Mouse (Mus musculus): ENCODE data around the gene Eya2. TPM values are rescaled to one million over a fixed set of nuclear protein-coding genes. Genes with fewer than 3 reads are reported as not detected.

The Eya2 gene
- polyA plus RNA-seq, 1 experiment from 2014 or later, result 0.07 TPM

- 64% methylated on average over 2 of the region's 2 CpGs for WGBS (ENCODE audit: insufficient replicate concordance)
- no peak overlapping the region for H3K4me2 ChIP-seq
- H3K27ac ChIP-seq, result no peak overlapping the region
- H3K4me3 ChIP-seq, result no peak overlapping the region
- no peaks in the 10 kb centered on the region for H3K9me3 ChIP-seq (replicated peaks)
- ATAC-seq, result no peak
- no peaks in the 10 kb centered on the region for H3K4me1 ChIP-seq
- H3K27me3 ChIP-seq (replicated peaks), result 0 out of 2 replicates have a peak, but pooled peaks cover 4% of the 10 kb centered on the region
- no peaks in the 10 kb centered on the region for H3K36me3 ChIP-seq
- H3K9ac ChIP-seq, result no peak overlapping the region
Measured at GRCm38 (mm10) chr2:165736297-165736696, 141.5 kb downstream of the Eya2 start.

GRCm38 (mm10) chr2:165740381-165740780 lies 145.5 kb downstream of the Eya2 start:
- Histone ChIP-seq H3K36me3 (no peaks in the 10 kb centered on the region), H3K4me3 (no peak overlapping the region), H3K9me3 (replicated peaks) (no peaks in the 10 kb centered on the region), H3K4me2 (no peak overlapping the region), H3K27me3 (replicated peaks) (peaks cover 9% of the 10 kb centered on the region; the same call in 1 of the 2 replicates), H3K4me1 (no peaks in the 10 kb centered on the region), H3K27ac (no peak overlapping the region), H3K9ac (no peak overlapping the region)
- WGBS (ENCODE audit: insufficient replicate concordance), result 55% methylated on average over 4 of the region's 5 CpGs
- no peak for ATAC-seq

- WGBS (ENCODE audit: insufficient replicate concordance), result 36% methylated on average over 9 of the region's 9 CpGs
- no peaks in the 10 kb centered on the region for H3K9me3 ChIP-seq (replicated peaks)
- no peaks in the 10 kb centered on the region for H3K4me1 ChIP-seq
- H3K27me3 ChIP-seq (replicated peaks), result peaks cover 9% of the 10 kb centered on the region
- no peaks in the 10 kb centered on the region for H3K36me3 ChIP-seq
- no peak overlapping the region for H3K4me3 ChIP-seq
- H3K9ac ChIP-seq, result no peak overlapping the region
- no peak for ATAC-seq
- no peak overlapping the region for H3K4me2 ChIP-seq
- no peak overlapping the region for H3K27ac ChIP-seq
Measured at GRCm38 (mm10) chr2:165740982-165741381, 146.2 kb downstream of the Eya2 start.

GRCm38 (mm10) chr2:165741526-165742050 lies 146.8 kb downstream of the Eya2 start:
- no peak overlapping the region for H3K4me2 ChIP-seq
- no peaks in the 10 kb centered on the region for H3K36me3 ChIP-seq
- H3K27me3 ChIP-seq (replicated peaks), result peaks cover 9% of the 10 kb centered on the region
- H3K4me1 ChIP-seq, result no peaks in the 10 kb centered on the region
- no peak overlapping the region for H3K4me3 ChIP-seq
- H3K27ac ChIP-seq, result no peak overlapping the region
- ATAC-seq, result no peak
- no peak overlapping the region for H3K9ac ChIP-seq
- WGBS (ENCODE audit: insufficient replicate concordance), result 50% methylated on average over 11 of the region's 11 CpGs
- H3K9me3 ChIP-seq (replicated peaks), result no peaks in the 10 kb centered on the region

DNA sequence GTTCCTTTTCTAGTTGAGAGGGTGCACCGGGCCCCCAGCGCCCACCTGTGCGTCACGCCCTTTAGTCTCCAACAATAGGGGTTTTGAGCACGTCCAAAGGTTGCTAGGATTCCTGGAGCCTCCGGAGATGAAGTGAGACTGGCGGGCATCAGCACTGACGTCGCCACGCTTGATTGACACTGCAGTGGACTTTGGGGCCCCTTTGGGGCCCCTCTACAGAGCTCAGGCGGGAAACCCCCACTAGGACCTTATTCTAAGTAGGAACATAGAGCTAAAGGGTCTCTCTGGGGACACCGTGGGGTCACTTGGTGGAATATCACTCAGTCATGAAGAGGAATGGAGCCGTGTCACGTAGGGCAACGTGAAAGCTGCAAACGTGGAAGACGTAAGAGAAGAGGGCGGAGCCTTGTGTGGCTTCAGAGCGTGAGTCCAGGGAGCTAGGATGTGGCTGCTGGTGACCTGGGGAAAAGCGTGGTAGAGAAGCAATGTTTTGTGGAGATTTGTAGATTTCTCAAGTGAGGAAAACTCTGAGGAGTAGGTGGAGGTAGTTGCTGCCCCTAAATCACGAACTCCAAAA lies 147.5 kb downstream of the Eya2 start:
- no peak overlapping the region for H3K27ac ChIP-seq
- no peaks in the 10 kb centered on the region for H3K4me1 ChIP-seq
- H3K27me3 ChIP-seq (replicated peaks), result peaks cover 9% of the 10 kb centered on the region
- H3K4me2 ChIP-seq, result no peak overlapping the region
- no peaks in the 10 kb centered on the region for H3K36me3 ChIP-seq
- no peak overlapping the region for H3K4me3 ChIP-seq
- no peak for ATAC-seq
- no peak overlapping the region for H3K9ac ChIP-seq
- H3K9me3 ChIP-seq (replicated peaks), result no peaks in the 10 kb centered on the region
- 26% methylated on average over 21 of the region's 21 CpGs for WGBS (ENCODE audit: insufficient replicate concordance)

DNA sequence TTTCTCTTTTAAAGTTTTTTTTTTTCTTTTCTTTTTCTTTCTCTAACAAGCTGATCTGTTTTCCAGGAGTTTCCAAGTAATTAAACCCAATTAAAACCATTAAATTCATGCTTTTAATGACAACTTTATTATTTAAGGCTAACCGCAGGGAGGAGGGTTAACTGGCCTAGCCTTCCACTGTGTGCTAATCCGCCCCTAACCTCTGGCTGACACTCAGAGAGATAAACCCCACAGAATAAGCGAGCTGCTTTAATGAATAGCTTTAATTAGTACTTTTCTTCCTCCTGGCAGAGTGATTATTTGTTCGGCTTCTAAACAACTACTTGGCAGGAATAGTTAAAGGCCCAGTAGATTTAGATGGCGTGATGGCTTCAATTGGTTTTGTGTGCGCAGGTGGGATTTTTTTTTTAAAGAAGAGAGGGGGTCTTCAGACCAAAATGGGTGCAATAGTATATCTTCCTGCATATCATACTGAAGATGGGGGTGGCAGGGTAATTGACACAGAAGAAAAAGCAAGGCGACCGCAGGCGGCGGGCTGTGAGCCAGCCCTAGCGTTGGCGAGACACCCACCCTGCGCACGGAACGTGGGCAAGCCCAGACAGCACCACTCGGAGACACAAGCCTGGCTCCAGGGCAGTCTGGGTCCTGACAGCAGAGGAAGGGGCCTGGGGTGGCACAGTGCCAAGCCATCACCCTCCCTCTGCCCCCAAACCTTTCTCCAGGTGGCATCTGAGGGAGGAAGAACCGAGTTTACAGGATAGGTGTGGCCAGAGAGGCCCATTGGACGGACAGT lies 150.7 kb downstream of the Eya2 start:
- Histone ChIP-seq H3K36me3 (no peaks in the 10 kb centered on the region), H3K4me2 (no peak overlapping the region), H3K4me3 (no peak overlapping the region), H3K9me3 (replicated peaks) (no peaks in the 10 kb centered on the region), H3K27ac (no peak overlapping the region), H3K9ac (no peak overlapping the region), H3K27me3 (replicated peaks) (peaks cover 24% of the 10 kb centered on the region), H3K4me1 (no peaks in the 10 kb centered on the region; the same call in 1 of the 2 replicates)
- 71% methylated on average over 18 of the region's 18 CpGs for WGBS (ENCODE audit: insufficient replicate concordance)
- no peak for ATAC-seq

DNA sequence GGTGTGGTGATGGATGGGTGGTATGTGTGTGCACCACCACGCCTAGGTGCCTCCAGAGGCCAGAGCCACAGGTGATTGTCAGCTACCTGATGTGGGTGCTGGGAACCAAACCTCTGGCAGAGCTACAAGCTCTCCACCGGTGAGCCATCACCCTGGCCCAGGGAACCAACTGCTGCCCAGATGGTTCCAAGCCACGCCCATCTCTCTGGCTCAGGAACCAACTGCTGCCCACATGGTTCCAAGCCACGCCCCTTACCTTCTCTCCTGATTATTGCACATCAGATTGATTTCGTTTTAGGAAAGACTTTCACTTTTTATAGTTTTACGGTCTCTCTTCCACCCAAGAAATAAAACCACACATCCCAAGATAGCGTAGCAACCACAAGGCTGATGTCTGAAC lies 153.1 kb downstream of the Eya2 start:
- H3K9ac ChIP-seq, result no peak overlapping the region
- H3K27ac ChIP-seq, result no peak overlapping the region
- ATAC-seq, result no peak
- peaks cover 15% of the 10 kb centered on the region for H3K27me3 ChIP-seq (replicated peaks)
- 50% methylated on average over 7 of the region's 7 CpGs for WGBS (ENCODE audit: insufficient replicate concordance)
- H3K9me3 ChIP-seq (replicated peaks), result no peaks in the 10 kb centered on the region
- no peaks in the 10 kb centered on the region for H3K36me3 ChIP-seq
- peaks cover 5% of the 10 kb centered on the region; the same call in 1 of the 2 replicates for H3K4me1 ChIP-seq
- no peak overlapping the region for H3K4me3 ChIP-seq
- no peak overlapping the region for H3K4me2 ChIP-seq

GRCm38 (mm10) chr2:165748426-165748825 lies 153.6 kb downstream of the Eya2 start:
- no peak overlapping the region for H3K27ac ChIP-seq
- no peak overlapping the region for H3K4me3 ChIP-seq
- WGBS (ENCODE audit: insufficient replicate concordance), result 21% methylated on average over 11 of the region's 11 CpGs
- no peak overlapping the region for H3K4me2 ChIP-seq
- no peak overlapping the region for H3K9ac ChIP-seq
- H3K27me3 ChIP-seq (replicated peaks), result peaks cover 15% of the 10 kb centered on the region
- H3K4me1 ChIP-seq, result peaks cover 6% of the 10 kb centered on the region; the same call in 1 of the 2 replicates
- ATAC-seq, result no peak
- no peaks in the 10 kb centered on the region for H3K36me3 ChIP-seq
- no peaks in the 10 kb centered on the region for H3K9me3 ChIP-seq (replicated peaks)

GRCm38 (mm10) chr2:165751068-165751467 lies 156.2 kb downstream of the Eya2 start:
- H3K4me2 ChIP-seq, result no peak overlapping the region
- no peak overlapping the region for H3K27ac ChIP-seq
- no peak overlapping the region for H3K9ac ChIP-seq
- H3K36me3 ChIP-seq, result no peaks in the 10 kb centered on the region
- no peaks in the 10 kb centered on the region for H3K9me3 ChIP-seq (replicated peaks)
- no peak for ATAC-seq
- H3K27me3 ChIP-seq (replicated peaks), result peaks cover 15% of the 10 kb centered on the region
- 30% methylated on average over 7 of the region's 7 CpGs for WGBS (ENCODE audit: insufficient replicate concordance)
- H3K4me1 ChIP-seq, result peaks cover 6% of the 10 kb centered on the region; the same call in 1 of the 2 replicates
- no peak overlapping the region for H3K4me3 ChIP-seq

DNA sequence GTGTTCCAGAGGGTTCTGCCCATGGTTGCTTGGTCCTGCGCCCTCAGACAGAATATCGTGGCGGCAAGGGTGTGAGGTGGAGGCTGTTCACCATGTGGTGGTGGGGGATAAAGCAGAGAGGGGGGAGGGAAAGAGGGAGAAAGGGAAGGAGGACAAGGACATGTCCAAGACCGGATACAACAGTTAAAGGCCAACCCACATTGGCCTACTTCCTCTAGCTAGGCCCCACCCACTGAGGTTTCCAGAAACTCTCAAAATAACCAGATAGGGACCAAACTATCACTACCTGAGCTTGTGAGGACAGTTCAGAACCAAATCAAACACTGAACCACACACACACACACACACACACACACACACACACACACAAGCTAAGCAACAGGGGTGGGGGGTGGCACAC lies 157.9 kb downstream of the Eya2 start:
- 41% methylated on average over 4 of the region's 4 CpGs for WGBS (ENCODE audit: insufficient replicate concordance)
- Histone ChIP-seq H3K9ac (no peak overlapping the region), H3K9me3 (replicated peaks) (no peaks in the 10 kb centered on the region), H3K4me1 (peaks cover 6% of the 10 kb centered on the region; the same call in 1 of the 2 replicates), H3K4me3 (no peak overlapping the region), H3K36me3 (no peaks in the 10 kb centered on the region), H3K27me3 (replicated peaks) (peaks cover 15% of the 10 kb centered on the region), H3K4me2 (no peak overlapping the region), H3K27ac (no peak overlapping the region)
- no peak for ATAC-seq

DNA sequence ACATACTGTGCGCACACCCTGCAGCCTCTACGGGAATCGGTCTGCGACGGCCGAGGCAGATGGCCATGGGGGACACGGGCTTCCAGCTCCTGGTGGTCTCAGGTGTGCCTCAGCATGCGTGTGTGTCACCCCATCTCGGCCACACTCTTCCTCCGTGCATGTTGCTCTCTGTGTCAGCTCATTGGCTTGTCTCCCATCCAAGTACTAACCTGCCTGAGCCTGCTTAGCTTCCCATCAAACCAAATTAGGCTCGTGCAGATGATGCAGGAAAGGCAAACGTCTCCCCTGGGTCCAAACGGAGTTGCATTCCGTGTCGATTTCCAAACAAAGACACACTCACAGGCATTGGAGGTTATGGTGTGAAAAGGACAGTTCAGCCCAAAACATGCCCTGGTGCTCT lies 163.0 kb downstream of the Eya2 start:
- Histone ChIP-seq H3K4me3 (no peak overlapping the region), H3K27ac (no peak overlapping the region), H3K9me3 (replicated peaks) (no peaks in the 10 kb centered on the region), H3K27me3 (replicated peaks) (no peaks in the 10 kb centered on the region), H3K36me3 (no peaks in the 10 kb centered on the region), H3K9ac (no peak overlapping the region), H3K4me2 (no peak overlapping the region), H3K4me1 (0 out of 2 replicates have a peak, but pooled peaks cover 3% of the 10 kb centered on the region)
- ATAC-seq, result no peak
- 79% methylated on average over 15 of the region's 15 CpGs for WGBS (ENCODE audit: insufficient replicate concordance)

GRCm38 (mm10) chr2:165758534-165758933 lies 163.7 kb downstream of the Eya2 start:
- no peaks in the 10 kb centered on the region for H3K4me1 ChIP-seq
- H3K4me2 ChIP-seq, result no peak overlapping the region
- no peaks in the 10 kb centered on the region for H3K36me3 ChIP-seq
- no peak overlapping the region for H3K4me3 ChIP-seq
- no peaks in the 10 kb centered on the region for H3K27me3 ChIP-seq (replicated peaks)
- H3K27ac ChIP-seq, result no peak overlapping the region
- H3K9me3 ChIP-seq (replicated peaks), result no peaks in the 10 kb centered on the region
- WGBS (ENCODE audit: insufficient replicate concordance), result 18% methylated on average over 5 of the region's 5 CpGs
- ATAC-seq, result no peak
- no peak overlapping the region for H3K9ac ChIP-seq
